Mouse (Mus musculus): ENCODE data around the gene Tcaim. TPM values are rescaled to one million over a fixed set of nuclear protein-coding genes. Genes with fewer than 3 reads are reported as not detected.

The Tcaim gene
- total and polyA plus RNA-seq, 2 experiments from 2014 or later = 6.7 to 13.5 TPM

- Histone ChIP-seq H3K9me3 (ENCODE audit: low read length) (no peaks in the 10 kb centered on the region), H3K27me3 (ENCODE audit: insufficient read depth, low read length) (no peaks in the 10 kb centered on the region), H3K9ac (replicated peaks; ENCODE audit: low read length) (no peak overlapping the region), H3K4me2 (ENCODE audit: low read depth, low read length) (no peak overlapping the region), H3K36me3 (ENCODE audit: insufficient read depth, low read length) (peaks cover 15% of the 10 kb centered on the region; the same call in 1 of the 2 replicates), H3K4me3 (ENCODE audit: low read length) (no peak overlapping the region), H3K4me1 (ENCODE audit: insufficient read depth, low read length) (no peaks in the 10 kb centered on the region), H3K27ac (no peak overlapping the region)
- TF ChIP-seq CTCF (IDR thresholded peaks at IDR 0.05; ENCODE audit: low read depth) = no peak
- no peak for ATAC-seq
- DNase-seq (ENCODE audit: low spot score) = no peak
- WGBS = 93% methylated on average over 3 of the region's 3 CpGs
Observed at GRCm38 (mm10) chr9:122810212-122810611, 4.9 kb downstream of the Tcaim start.

GRCm38 (mm10) chr9:122812386-122812785 lies 7.0 kb downstream of the Tcaim start:
- Histone ChIP-seq H3K27me3 (ENCODE audit: insufficient read depth, low read length) (no peaks in the 10 kb centered on the region), H3K36me3 (ENCODE audit: insufficient read depth, low read length) (peaks cover 20% of the 10 kb centered on the region; the same call in 1 of the 2 replicates), H3K4me2 (ENCODE audit: low read depth, low read length) (no peak overlapping the region), H3K9ac (replicated peaks; ENCODE audit: low read length) (no peak overlapping the region), H3K4me1 (ENCODE audit: insufficient read depth, low read length) (no peaks in the 10 kb centered on the region), H3K4me3 (ENCODE audit: low read length) (no peak overlapping the region), H3K9me3 (ENCODE audit: low read length) (no peaks in the 10 kb centered on the region), H3K27ac (no peak overlapping the region)
- no peak for ATAC-seq
- no peak for DNase-seq (ENCODE audit: low spot score)
- no peak for TF ChIP-seq CTCF (IDR thresholded peaks at IDR 0.05; ENCODE audit: low read depth)
- WGBS = 80% methylated on average over 5 of the region's 5 CpGs

- H3K4me2 ChIP-seq (ENCODE audit: low read depth, low read length) = no peak overlapping the region
- ATAC-seq (no peak), DNase-seq (ENCODE audit: low spot score) (no peak)
- no peaks in the 10 kb centered on the region for H3K4me1 ChIP-seq (ENCODE audit: insufficient read depth, low read length)
- peaks cover 25% of the 10 kb centered on the region; the same call in 1 of the 2 replicates for H3K36me3 ChIP-seq (ENCODE audit: insufficient read depth, low read length)
- no peak for TF ChIP-seq CTCF (IDR thresholded peaks at IDR 0.05; ENCODE audit: low read depth)
- H3K27me3 ChIP-seq (ENCODE audit: insufficient read depth, low read length) = no peaks in the 10 kb centered on the region
- no peak overlapping the region for H3K9ac ChIP-seq (replicated peaks; ENCODE audit: low read length)
- no peaks in the 10 kb centered on the region for H3K9me3 ChIP-seq (ENCODE audit: low read length)
- 94% methylated on average over 2 of the region's 2 CpGs for WGBS
- H3K27ac ChIP-seq = no peak overlapping the region
- H3K4me3 ChIP-seq (ENCODE audit: low read length) = no peak overlapping the region
Observed at GRCm38 (mm10) chr9:122814775-122815174, 9.4 kb downstream of the Tcaim start.

- no peaks in the 10 kb centered on the region for H3K4me1 ChIP-seq (ENCODE audit: insufficient read depth, low read length)
- no peak for TF ChIP-seq CTCF (IDR thresholded peaks at IDR 0.05; ENCODE audit: low read depth)
- ATAC-seq (no peak), DNase-seq (ENCODE audit: low spot score) (no peak)
- H3K27ac ChIP-seq = no peak overlapping the region
- H3K36me3 ChIP-seq (ENCODE audit: insufficient read depth, low read length) = peaks cover 30% of the 10 kb centered on the region; the same call in 1 of the 2 replicates
- H3K9me3 ChIP-seq (ENCODE audit: low read length) = no peaks in the 10 kb centered on the region
- no peak overlapping the region for H3K4me3 ChIP-seq (ENCODE audit: low read length)
- WGBS = 93% methylated on average over 4 of the region's 4 CpGs
- no peak overlapping the region for H3K4me2 ChIP-seq (ENCODE audit: low read depth, low read length)
- H3K9ac ChIP-seq (replicated peaks; ENCODE audit: low read length) = no peak overlapping the region
- no peaks in the 10 kb centered on the region for H3K27me3 ChIP-seq (ENCODE audit: insufficient read depth, low read length)
Observed at GRCm38 (mm10) chr9:122815239-122815851, 10.0 kb downstream of the Tcaim start.

GRCm38 (mm10) chr9:122823374-122824017 lies 18.2 kb downstream of the Tcaim start:
- TF ChIP-seq CTCF (IDR thresholded peaks at IDR 0.05; ENCODE audit: low read depth) = no peak
- Histone ChIP-seq H3K9me3 (ENCODE audit: low read length) (no peaks in the 10 kb centered on the region), H3K4me2 (ENCODE audit: low read depth, low read length) (no peak overlapping the region), H3K4me1 (ENCODE audit: insufficient read depth, low read length) (no peaks in the 10 kb centered on the region), H3K4me3 (ENCODE audit: low read length) (no peak overlapping the region), H3K36me3 (ENCODE audit: insufficient read depth, low read length) (peaks cover 37% of the 10 kb centered on the region), H3K27me3 (ENCODE audit: insufficient read depth, low read length) (no peaks in the 10 kb centered on the region), H3K27ac (no peak overlapping the region), H3K9ac (replicated peaks; ENCODE audit: low read length) (no peak overlapping the region)
- 92% methylated on average over 5 of the region's 5 CpGs for WGBS
- ATAC-seq (no peak), DNase-seq (ENCODE audit: low spot score) (no peak)

- Histone ChIP-seq H3K9me3 (ENCODE audit: low read length) (no peaks in the 10 kb centered on the region), H3K9ac (replicated peaks; ENCODE audit: low read length) (no peak overlapping the region), H3K27ac (no peak overlapping the region), H3K36me3 (ENCODE audit: insufficient read depth, low read length) (peaks cover 47% of the 10 kb centered on the region), H3K4me2 (ENCODE audit: low read depth, low read length) (no peak overlapping the region), H3K4me1 (ENCODE audit: insufficient read depth, low read length) (no peaks in the 10 kb centered on the region), H3K4me3 (ENCODE audit: low read length) (no peak overlapping the region), H3K27me3 (ENCODE audit: insufficient read depth, low read length) (no peaks in the 10 kb centered on the region)
- DNase-seq (ENCODE audit: low spot score) (no peak), ATAC-seq (no peak)
- WGBS = 96% methylated on average over 4 of the region's 4 CpGs
- TF ChIP-seq CTCF (IDR thresholded peaks at IDR 0.05; ENCODE audit: low read depth) = no peak
Observed at GRCm38 (mm10) chr9:122826743-122827142, 21.4 kb downstream of the Tcaim start.

GRCm38 (mm10) chr9:122829826-122830380 lies 24.6 kb downstream of the Tcaim start:
- DNase-seq (ENCODE audit: low spot score) (no peak), ATAC-seq (no peak)
- Histone ChIP-seq H3K4me3 (ENCODE audit: low read length) (no peak overlapping the region), H3K4me1 (ENCODE audit: insufficient read depth, low read length) (no peaks in the 10 kb centered on the region), H3K27me3 (ENCODE audit: insufficient read depth, low read length) (no peaks in the 10 kb centered on the region), H3K27ac (no peak overlapping the region), H3K9ac (replicated peaks; ENCODE audit: low read length) (no peak overlapping the region), H3K9me3 (ENCODE audit: low read length) (no peaks in the 10 kb centered on the region), H3K36me3 (ENCODE audit: insufficient read depth, low read length) (peaks cover 50% of the 10 kb centered on the region), H3K4me2 (ENCODE audit: low read depth, low read length) (no peak overlapping the region)
- TF ChIP-seq CTCF (IDR thresholded peaks at IDR 0.05; ENCODE audit: low read depth) = no peak
- WGBS = 86% methylated on average over 4 of the region's 4 CpGs

All from hindbrain, postnatal 0 days (tissue).